Mouse (Mus musculus) MEL (cell line): Measurements from ENCODE around the gene Pard3. TPM values are rescaled to one million over a fixed set of nuclear protein-coding genes. Genes with fewer than 3 reads are reported as not detected.

Source experiments
- DNase-seq: peaks from one replicate; pipeline ENCODE4 v3.0.0; 2011; ENCODE audit warnings: low read depth, low spot score
- H3K27ac ChIP-seq: 2 replicates; pipeline ENCODE4 v1.5.1; 2012; ENCODE audit warnings: low read depth, mild to moderate bottlenecking, control low read depth, low read length, moderate library complexity; ENCODE audit not compliant: control insufficient read depth
- H3K27me3 ChIP-seq, 2 experiments: fragments of 150-350 bp in 1 of 2; sonication (generic) in 1 of 2; 2 replicates each; pipeline ENCODE4 v1.6.1; 2012; ENCODE audit warnings: low read length in 2 of 2, mild to moderate bottlenecking in 2 of 2, improper control_type of control experiment in 1 of 2, moderate library complexity in 1 of 2; ENCODE audit not compliant: insufficient read depth in 2 of 2, control insufficient read depth in 1 of 2
- H3K36me3 ChIP-seq, 2 experiments: 2 replicates each; pipeline ENCODE4 v1.6.1; 2012 to 2014; ENCODE audit warnings: low read length in 2 of 2, improper control_type of control experiment in 1 of 2, inconsistent platforms in 1 of 2, mild to moderate bottlenecking in 1 of 2; ENCODE audit not compliant: insufficient read depth in 2 of 2, control insufficient read depth in 1 of 2
- H3K4me1 ChIP-seq, 2 experiments: fragments of 150-350 bp in 1 of 2; sonication (generic) in 1 of 2; 2 replicates each; pipeline ENCODE4 v1.6.1; 2012; ENCODE audit warnings: low read length in 2 of 2, improper control_type of control experiment in 1 of 2, mild to moderate bottlenecking in 1 of 2; ENCODE audit not compliant: insufficient read depth in 2 of 2, control insufficient read depth in 1 of 2
- H3K4me3 ChIP-seq, 2 experiments: fragments of 150-350 bp in 1 of 2; sonication (generic) in 1 of 2; 2 replicates each; pipeline ENCODE4 v1.5.1; 2012; ENCODE audit warnings: low read depth in 2 of 2, low read length in 2 of 2, mild to moderate bottlenecking in 2 of 2, moderate library complexity in 2 of 2, control low read depth in 1 of 2, improper control_type of control experiment in 1 of 2; ENCODE audit not compliant: control insufficient read depth in 1 of 2, insufficient read depth in 1 of 2
- H3K79me2 ChIP-seq: 2 replicates; pipeline ENCODE4 v1.6.1; 2012; ENCODE audit warnings: mild to moderate bottlenecking, low read length, moderate library complexity; ENCODE audit not compliant: control insufficient read depth, poor library complexity, insufficient read depth
- H3K9ac ChIP-seq: 2 replicates; pipeline ENCODE4 v1.6.1; 2012; ENCODE audit warnings: low read depth, mild to moderate bottlenecking, control low read depth, low read length, moderate library complexity; ENCODE audit not compliant: control insufficient read depth, poor library complexity, severe bottlenecking
- H3K9me3 ChIP-seq: fragments of 150-350 bp; sonication (generic); replicated peaks from 2 replicates; pipeline ENCODE4 v1.6.1; 2012; ENCODE audit warnings: mild to moderate bottlenecking, low read length, improper control_type of control experiment, moderate library complexity; ENCODE audit not compliant: insufficient read depth
- BHLHE40 ChIP-seq: IDR thresholded peaks from 2 replicates; pipeline ENCODE4 v1.6.1; 2012; ENCODE audit warnings: low read depth, mild to moderate bottlenecking, inconsistent platforms, low read length, improper control_type of control experiment, borderline replicate concordance
- CHD1 ChIP-seq: IDR thresholded peaks from 2 replicates; pipeline ENCODE4 v1.6.1; 2012; ENCODE audit warnings: low read depth, mild to moderate bottlenecking, inconsistent platforms, low read length, improper control_type of control experiment
- EP300 ChIP-seq, 2 experiments: IDR thresholded peaks; 2 replicates each; pipeline ENCODE4 v1.6.1; 2011; ENCODE audit warnings: improper control_type of control experiment in 2 of 2, low read length in 2 of 2, low read depth in 1 of 2, mild to moderate bottlenecking in 1 of 2
- HCFC1 ChIP-seq: IDR thresholded peaks from 2 replicates; pipeline ENCODE4 v1.6.1; 2012; ENCODE audit warnings: low read depth, mild to moderate bottlenecking, inconsistent platforms, low read length, improper control_type of control experiment, moderate library complexity
- JUND ChIP-seq: IDR thresholded peaks from 2 replicates; pipeline ENCODE4 v1.6.1; 2011; ENCODE audit warnings: low read depth, mild to moderate bottlenecking, improper control_type of control experiment, low read length
- KAT2A ChIP-seq: conservative IDR thresholded peaks from 2 replicates; pipeline ENCODE4 v1.6.1; 2012; ENCODE audit warnings: low read depth, low read length, improper control_type of control experiment, inconsistent platforms
- MAFK ChIP-seq: IDR thresholded peaks from 2 replicates; pipeline ENCODE4 v1.6.1; 2011; ENCODE audit warnings: low read depth, mild to moderate bottlenecking, low read length, improper control_type of control experiment, borderline replicate concordance
- MEF2A ChIP-seq: IDR thresholded peaks from 2 replicates; pipeline ENCODE4 v1.6.1; 2014; ENCODE audit warnings: low read depth, mild to moderate bottlenecking, inconsistent platforms, low read length, improper control_type of control experiment; ENCODE audit not compliant: poor library complexity, insufficient replicate concordance, severe bottlenecking; ENCODE audit errors: extremely low read depth
- MYB ChIP-seq: IDR thresholded peaks from 2 replicates; pipeline ENCODE4 v1.6.1; 2011; ENCODE audit warnings: mild to moderate bottlenecking, low read depth, low read length, improper control_type of control experiment
- NELFE ChIP-seq: IDR thresholded peaks from 2 replicates; pipeline ENCODE4 v1.6.1; 2011; ENCODE audit warnings: low read depth, low read length, improper control_type of control experiment
- POLR2AphosphoS5 ChIP-seq: IDR thresholded peaks from 2 replicates; pipeline ENCODE4 v1.6.1; 2012; ENCODE audit warnings: low read depth, borderline replicate concordance, mild to moderate bottlenecking, inconsistent platforms, low read length, moderate library complexity, mixed read lengths
- RAD21 ChIP-seq: IDR thresholded peaks from 2 replicates; pipeline ENCODE4 v1.6.1; 2011; ENCODE audit warnings: mild to moderate bottlenecking, low read depth, low read length, improper control_type of control experiment
- SIN3A ChIP-seq: IDR thresholded peaks from 2 replicates; pipeline ENCODE4 v1.6.1; 2012; ENCODE audit warnings: low read length, improper control_type of control experiment, inconsistent platforms
- SMC3 ChIP-seq: IDR thresholded peaks from 2 replicates; pipeline ENCODE4 v1.6.1; 2011; ENCODE audit warnings: low read depth, low read length, improper control_type of control experiment
- USF1 ChIP-seq: IDR thresholded peaks from 2 replicates; pipeline ENCODE4 v1.6.1; 2014; ENCODE audit warnings: low read depth, mild to moderate bottlenecking, inconsistent platforms, low read length, improper control_type of control experiment, moderate library complexity
- USF2 ChIP-seq, 2 experiments: IDR thresholded peaks; 2 replicates each; pipeline ENCODE4 v1.6.1; 2011 to 2012; ENCODE audit warnings: improper control_type of control experiment in 2 of 2, low read length in 2 of 2, borderline replicate concordance in 1 of 2, inconsistent platforms in 1 of 2, low read depth in 1 of 2, mild to moderate bottlenecking in 1 of 2; ENCODE audit not compliant: insufficient read depth in 1 of 2
- polyA plus RNA-seq, 2 experiments: library from polyadenylated mRNA; stranded (reverse) in 1 of 2; unstranded in 1 of 2; fragments of >175 nt in 1 of 2; fragments of >200 nt in 1 of 2; gene quantifications; 2 replicates each; pipeline versions ENCODE4 v1.2.1 to v1.2.4; 2012; ENCODE audit warnings: low replicate concordance in 2 of 2, low read depth in 1 of 2; ENCODE audit not compliant: insufficient read length in 2 of 2, insufficient read depth in 1 of 2, missing spikeins in 1 of 2
- total RNA-seq: library from RNA; depleted of rRNA; stranded (reverse); fragments of 300-350 nt; gene quantifications from 2 replicates; pipeline ENCODE4 v1.2.3, GENCODE M21; 2012

Pard3 gene
- total and polyA plus RNA-seq, 3 experiments: not detected

- no peaks in the 10 kb centered on the region; a peak in 1 of 4 replicates for H3K27me3 ChIP-seq
- H3K4me3 ChIP-seq: no peak overlapping the region
Observed at GRCm38 (mm10) chr8:127440834-127441485, 377.3 kb downstream of the Pard3 start.

DNA sequence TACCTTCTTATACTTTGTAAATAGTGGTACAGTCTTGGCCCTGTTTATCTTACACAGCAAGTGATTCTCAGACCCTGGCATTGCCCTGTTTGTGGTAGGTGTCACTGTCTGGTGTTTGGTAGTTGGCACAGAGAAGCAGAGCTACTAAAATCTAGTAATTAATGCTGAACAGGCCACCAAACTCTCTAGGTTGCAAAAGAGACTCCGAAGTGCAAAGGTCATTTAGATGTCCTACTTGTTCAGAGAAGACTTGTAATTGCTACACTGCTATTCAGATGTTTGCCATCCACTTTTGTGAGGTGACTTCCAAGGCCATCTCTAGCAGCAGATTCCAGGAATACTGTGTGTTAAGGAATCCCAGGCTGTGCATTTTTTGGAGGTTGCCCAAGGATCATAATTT is 383.7 kb downstream of the Pard3 start:
- TF ChIP-seq SIN3A: no peak
- no peak for TF ChIP-seq RAD21
- TF ChIP-seq MEF2A: no peak
- TF ChIP-seq HCFC1: no peak
- TF ChIP-seq MAFK: no peak
- Histone ChIP-seq H3K9ac (no peak overlapping the region), H3K27ac (no peak overlapping the region), H3K27me3 (no peaks in the 10 kb centered on the region; a peak in 1 of 4 replicates), H3K79me2 (no peaks in the 10 kb centered on the region), H3K4me1 (no peaks in the 10 kb centered on the region), H3K9me3 (no peaks in the 10 kb centered on the region), H3K4me3 (no peak overlapping the region), H3K36me3 (no peaks in the 10 kb centered on the region)
- DNase-seq: no peak

More at GRCm38 (mm10) chr8:127440834-127441485, 377.3 kb downstream of the Pard3 start:
- H3K27ac ChIP-seq: no peak overlapping the region
- H3K36me3 ChIP-seq: no peaks in the 10 kb centered on the region
- no peak overlapping the region for H3K9ac ChIP-seq
- no peaks in the 10 kb centered on the region for H3K4me1 ChIP-seq
- no peaks in the 10 kb centered on the region for H3K9me3 ChIP-seq
- no peaks in the 10 kb centered on the region for H3K79me2 ChIP-seq
- DNase-seq: no peak
- TF ChIP-seq MYB: no peak
- no peak for TF ChIP-seq NELFE
- no peak for TF ChIP-seq USF2 (IDR thresholded peaks at IDR 0.05; ENCODE audit: borderline replicate concordance in 1 of 2, insufficient read depth in 1 of 2, low read depth in 1 of 2, low read length in 2 of 2)
- no peak for TF ChIP-seq CHD1
- no peak for TF ChIP-seq EP300 (IDR thresholded peaks at IDR 0.05; ENCODE audit: low read depth in 1 of 2, low read length in 2 of 2)
- no peak for TF ChIP-seq SMC3
- TF ChIP-seq MAFK: no peak
- TF ChIP-seq USF1: no peak
- TF ChIP-seq SIN3A: no peak
- TF ChIP-seq BHLHE40: no peak
- TF ChIP-seq JUND: no peak
- TF ChIP-seq MEF2A: no peak
- TF ChIP-seq POLR2AphosphoS5: no peak
- TF ChIP-seq KAT2A: no peak
